Mouse (Mus musculus) lung, adult 2 months (tissue): Measurements from ENCODE around the gene Gm4307.
"Not testable (repeated sequence)": the region's sequence is repeated elsewhere in the genome, so short reads cannot be mapped to it uniquely, and the experiment has no call there.

Source experiments
- CTCF ChIP-seq: fragments of 200-500 bp; IDR thresholded peaks from 2 replicates; pipeline ENCODE4 v1.5.1; 2011; ENCODE audit warnings: mild to moderate bottlenecking, low read length, control low read depth; ENCODE audit not compliant: insufficient read depth
- POLR2A ChIP-seq: fragments of 200-500 bp; IDR thresholded peaks from 2 replicates; pipeline ENCODE4 v1.6.1; 2011; ENCODE audit warnings: low read depth, mild to moderate bottlenecking, control low read depth, low read length, borderline replicate concordance; ENCODE audit errors: extremely low read depth

GRCm38 (mm10) chr10:100340536-100340935 lies 20.6 kb upstream of the Gm4307 start, which contains the start of gene Gm4302:
- TF ChIP-seq CTCF, POLR2A: not testable (repeated sequence)
